Mouse (Mus musculus) thymus, adult 2 months (tissue): ENCODE data around the gene Lta.
A peak's percentile ranks its signal among the peaks of the same experiment; 100 is the strongest.

Source experiments
- CTCF ChIP-seq: fragments of 200-500 bp; IDR thresholded peaks from 2 replicates; pipeline ENCODE4 v1.5.1; 2012; ENCODE audit warnings: mild to moderate bottlenecking, control low read depth, low read length, moderate library complexity, borderline replicate concordance; ENCODE audit not compliant: control insufficient read depth, poor library complexity, insufficient read depth; ENCODE audit errors: extremely low read depth
- POLR2A ChIP-seq: fragments of 200-500 bp; IDR thresholded peaks from 2 replicates; pipeline ENCODE4 v1.6.1; 2012; ENCODE audit warnings: mild to moderate bottlenecking, low read length, control low read depth, moderate library complexity; ENCODE audit not compliant: control insufficient read depth, poor library complexity, insufficient read depth; ENCODE audit errors: extremely low read depth

- TF ChIP-seq CTCF (peak; percentile 35; the same call in 1 of the 2 replicates), POLR2A (no peak)
Observed at GRCm38 (mm10) chr17:35234903-35235302, 29.8 kb upstream of the Lta start.
